Mouse (Mus musculus) mouse embryonic stem cell (cell line): ENCODE measurements around the gene Fkbp14.

Source experiments
- in situ Hi-C, 2 experiments: fragments of 300-500 bp; cut with MboI; formaldehyde crosslinking; loops; 1 replicate in 1 of 2; 3 replicates in 1 of 2; pipeline ENCODE4 v1.14.3; 2019 to 2020; ENCODE audit warnings: low sequenced_read_pairs in 2 of 2, low pct_unique_long_range_greater_than_20kb in 1 of 2, mixed read lengths in 1 of 2; ENCODE audit not compliant: unreplicated experiment in 1 of 2

The Fkbp14 gene

DNA sequence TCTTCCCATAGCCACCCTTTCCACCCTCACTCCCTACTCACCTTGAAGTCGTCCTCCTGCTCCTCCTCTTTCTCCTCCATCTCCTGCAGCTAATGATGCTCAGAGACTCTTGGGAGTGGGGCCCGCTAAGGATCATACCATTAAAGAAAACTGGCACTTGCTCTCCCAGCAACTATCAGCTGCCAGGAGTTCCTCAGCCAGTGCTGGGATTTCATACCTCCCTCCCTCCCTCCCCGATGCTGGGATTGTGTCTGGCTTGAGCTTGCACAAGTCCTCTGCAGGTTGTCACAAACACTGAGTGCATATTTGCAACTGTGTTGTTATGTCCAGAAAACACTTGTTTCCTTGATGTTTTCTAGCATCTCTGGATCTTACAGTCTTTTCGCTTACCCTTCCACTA, at the start of gene Fkbp14:
Gene Fkbp14 (minus strand): TSS at position 101 of the 400 bp plus-strand sequence.
- in situ Hi-C loops = no loop called here

DNA sequence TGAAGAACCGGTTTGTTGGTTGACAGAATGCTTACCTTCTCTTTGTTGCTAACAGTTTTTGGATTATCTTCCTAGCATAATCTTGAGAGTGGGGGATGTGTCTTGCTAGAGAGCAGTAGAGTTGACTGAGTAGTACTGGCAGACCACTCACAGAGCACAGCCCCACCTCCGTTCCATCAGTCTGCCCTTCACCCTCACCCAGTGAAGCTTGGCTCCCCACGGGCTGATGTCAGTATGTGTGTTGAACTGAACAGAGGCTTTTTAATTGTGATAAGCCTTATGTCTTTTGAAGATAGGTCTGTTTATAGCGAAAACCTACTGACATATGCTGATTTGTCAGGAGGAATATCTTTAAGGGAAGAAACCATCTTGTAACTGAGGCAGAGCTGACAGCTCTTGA, 46.1 kb upstream of the Fkbp14 start:
- in situ Hi-C loops = no loop called here

DNA sequence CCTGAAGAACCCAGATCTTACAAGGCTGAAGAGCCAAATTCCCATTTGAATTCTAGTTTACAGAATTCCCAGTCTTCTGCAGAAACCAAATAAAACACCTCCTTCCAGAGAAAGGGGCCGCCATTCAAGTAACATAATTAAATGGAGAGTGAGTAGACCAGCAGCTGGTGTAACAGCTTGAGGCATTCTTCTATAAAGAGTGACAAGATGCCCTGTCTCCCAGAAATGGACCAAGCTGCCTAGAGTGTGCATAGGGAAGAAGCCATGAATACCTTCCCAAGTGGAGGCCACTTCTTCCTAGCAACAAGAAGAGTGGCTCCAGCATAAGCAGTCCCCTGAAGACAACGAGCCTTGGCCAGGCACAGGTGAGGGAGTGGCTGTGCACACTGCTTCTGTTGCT, 44.8 kb upstream of the Fkbp14 start:
- in situ Hi-C loops = no loop called here

DNA sequence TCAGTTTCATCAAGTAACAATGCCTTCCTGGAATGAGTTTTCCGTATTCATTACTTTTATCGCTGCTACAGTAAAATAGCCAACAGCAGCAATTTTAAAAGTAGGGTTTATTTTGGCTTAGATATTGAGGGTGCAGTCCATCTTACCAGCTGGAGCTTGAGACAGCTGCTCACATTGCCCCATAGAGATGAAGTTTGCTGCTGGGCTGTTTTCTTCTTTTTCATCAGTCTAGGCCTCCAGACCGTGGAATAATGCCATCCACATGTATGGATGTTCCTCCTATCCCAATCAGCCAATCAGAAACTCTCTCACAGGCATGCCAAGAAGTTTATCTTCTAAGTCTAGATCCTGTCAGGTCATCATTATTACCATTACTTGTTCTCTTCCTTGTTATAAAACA, 42.8 kb upstream of the Fkbp14 start:
- in situ Hi-C loops = no loop called here

DNA sequence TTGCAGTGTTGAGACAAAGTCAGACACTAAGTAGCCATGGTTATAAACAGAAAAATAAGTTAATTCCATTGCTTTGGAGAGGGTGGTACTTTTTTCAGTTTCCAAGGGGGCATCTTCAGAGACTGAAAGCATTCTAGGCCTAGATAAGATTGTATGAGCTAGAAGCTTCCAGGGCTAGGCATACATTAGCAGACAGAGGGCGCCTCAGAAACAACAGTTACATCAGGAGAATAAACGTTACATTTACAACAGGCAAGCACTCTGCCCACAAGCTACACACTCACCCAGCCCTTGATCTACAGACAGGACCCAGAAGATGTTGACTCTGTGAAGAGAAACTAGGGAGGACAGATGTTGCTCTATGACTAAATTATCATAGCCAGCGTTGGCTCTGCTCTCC, 34.4 kb upstream of the Fkbp14 start:
- in situ Hi-C loops = no loop called here

DNA sequence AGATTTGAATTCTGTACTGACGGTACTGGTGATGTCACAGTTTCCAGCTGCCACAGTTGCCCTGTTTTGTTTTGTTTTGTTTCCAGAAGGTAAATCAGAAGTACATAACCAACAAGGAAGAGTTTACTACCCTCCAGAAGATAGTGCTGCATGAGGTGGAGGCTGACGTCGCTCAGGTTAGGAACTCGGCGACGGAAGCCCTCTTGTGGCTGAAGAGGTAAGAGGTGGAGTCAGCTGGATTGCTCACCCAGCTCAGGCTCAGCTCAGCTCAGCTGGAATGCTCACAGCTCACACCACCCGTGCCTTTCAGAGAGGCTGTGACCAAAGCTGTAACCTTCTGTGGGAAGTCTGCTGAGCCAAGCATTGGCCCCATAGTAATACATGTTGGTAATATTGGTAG, 32.6 kb upstream of the Fkbp14 start:
- in situ Hi-C loops = no loop called here

DNA sequence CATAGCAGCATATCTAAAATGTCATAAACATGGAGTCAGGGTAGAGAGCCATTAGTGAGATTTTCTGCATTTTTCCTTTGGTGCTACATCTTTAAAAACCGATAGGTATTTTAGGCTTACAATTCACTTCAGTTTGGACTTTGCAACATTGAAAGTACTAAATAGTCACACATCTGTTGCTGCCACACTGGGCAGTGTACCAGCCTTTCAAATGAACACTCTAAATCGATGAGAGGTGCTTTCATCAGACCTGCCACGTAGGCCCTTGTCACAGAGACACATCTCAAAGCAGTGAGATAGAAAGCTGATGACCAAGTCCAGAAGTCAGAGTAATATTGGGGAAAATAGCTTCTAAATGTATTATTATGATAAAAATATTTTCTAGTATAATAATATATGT, 31.3 kb upstream of the Fkbp14 start:
- in situ Hi-C loops = no loop called here

DNA sequence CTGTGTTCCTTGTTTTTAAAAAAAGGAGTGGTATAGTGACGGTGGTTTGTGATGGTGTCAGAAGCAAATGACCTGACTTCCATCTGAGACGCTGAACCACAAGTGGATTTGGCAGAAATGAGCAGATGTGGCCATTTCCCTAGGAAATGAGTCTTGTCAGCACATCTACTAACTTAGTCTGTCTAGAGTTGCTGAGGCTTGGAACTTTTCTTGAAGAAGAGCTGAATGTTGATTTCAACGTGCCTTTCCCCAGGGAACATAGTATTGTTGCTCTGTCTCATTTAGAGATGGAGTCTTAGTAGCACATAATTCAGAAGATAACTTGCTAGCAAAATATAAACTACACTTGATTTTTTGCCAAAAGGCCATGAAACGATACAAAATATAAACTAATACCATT, 23.2 kb upstream of the Fkbp14 start:
- in situ Hi-C loops = no loop called here

DNA sequence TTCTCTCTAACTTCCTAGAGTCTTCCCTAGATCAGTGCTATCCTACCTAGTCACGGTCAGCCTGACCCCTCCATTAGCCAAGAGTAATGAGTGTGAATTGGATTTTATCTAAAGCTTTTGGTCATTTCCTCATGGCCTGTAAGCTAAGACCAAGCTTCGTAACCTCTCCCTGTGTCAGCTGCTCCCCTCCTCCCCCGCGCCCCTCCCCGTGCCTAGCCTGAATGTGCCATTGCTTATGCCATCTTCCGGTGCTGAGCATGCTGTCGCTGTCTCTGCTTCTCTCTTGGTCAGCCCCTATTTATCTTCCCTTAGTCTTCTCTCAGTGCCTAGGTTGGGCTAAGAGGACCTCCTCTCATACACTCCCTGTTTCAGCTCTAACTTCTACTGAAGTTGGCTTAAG, 22.4 kb upstream of the Fkbp14 start:
- in situ Hi-C loops = no loop called here

DNA sequence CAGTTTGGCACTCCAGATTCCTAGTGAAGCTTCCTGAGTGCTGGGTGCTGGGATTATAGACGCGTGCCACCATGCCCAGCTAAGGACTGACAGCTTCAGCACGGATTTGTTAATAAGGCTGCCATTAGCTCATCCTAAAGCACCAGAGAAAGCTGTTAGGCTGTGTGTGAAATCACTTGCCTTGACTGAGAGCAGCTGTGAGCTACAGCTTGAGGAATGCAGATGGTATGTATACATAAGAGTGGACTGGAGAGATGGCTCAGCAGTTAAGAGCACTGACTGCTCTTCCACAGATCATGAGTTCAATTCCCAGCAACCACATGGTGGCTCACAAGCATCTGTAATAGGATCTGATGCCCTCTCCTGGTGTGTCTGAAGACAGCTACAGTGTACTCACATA, 20.3 kb upstream of the Fkbp14 start:
- in situ Hi-C loops = no loop called here

DNA sequence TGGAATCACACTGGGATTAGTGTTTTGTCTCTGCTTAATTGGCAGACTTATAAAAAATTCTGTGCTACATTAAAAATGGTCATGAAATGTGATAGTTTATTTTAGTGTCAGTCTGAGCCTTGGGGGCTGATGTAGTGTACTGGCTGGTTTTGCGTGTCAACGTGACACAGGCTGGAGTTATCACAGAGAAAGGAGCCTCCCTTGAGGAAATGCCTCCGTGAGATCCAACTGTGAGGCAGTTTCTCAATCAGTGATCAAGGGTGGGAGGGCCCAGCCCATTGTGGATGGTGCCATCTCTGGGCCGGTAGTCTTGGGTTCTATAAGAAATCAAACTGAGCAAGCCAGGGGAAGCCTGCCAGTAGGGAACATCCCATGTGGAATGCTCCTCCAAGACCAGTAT, 9.1 kb upstream of the Fkbp14 start:
- in situ Hi-C loops = no loop called here

DNA sequence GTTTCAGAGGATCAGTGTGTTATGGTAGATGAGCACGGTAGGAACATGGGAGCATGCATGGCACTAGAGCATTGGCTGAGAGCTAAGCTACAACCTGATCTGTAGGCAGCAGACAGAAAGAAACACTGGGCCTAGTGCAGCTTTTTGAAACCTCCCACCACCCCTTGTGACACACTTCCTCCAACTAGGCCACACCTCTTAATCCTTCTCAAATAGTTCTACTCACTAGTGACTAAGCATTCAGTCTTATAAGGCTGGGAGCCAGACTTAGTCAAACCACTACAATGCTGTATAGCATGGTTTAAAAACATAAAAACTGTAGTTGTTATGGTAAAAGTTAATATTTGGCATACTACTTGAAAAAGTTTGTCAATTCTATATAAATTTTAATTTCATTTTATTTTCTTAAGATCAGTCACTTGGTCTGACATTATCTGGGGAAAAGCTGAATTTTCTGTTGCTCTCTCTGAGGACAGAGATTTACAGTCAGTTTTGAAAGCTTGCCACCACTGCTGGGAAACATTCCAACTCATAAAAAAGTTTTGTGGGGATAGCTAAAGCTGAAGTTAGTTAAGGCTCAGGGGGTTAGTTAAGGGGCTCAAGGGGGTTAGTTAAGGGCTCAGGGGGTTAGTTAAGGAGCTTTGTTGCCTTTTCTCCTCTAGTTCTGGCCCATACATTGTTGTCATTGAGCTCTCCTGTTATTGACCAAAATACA, 7.0 kb upstream of the Fkbp14 start:
- in situ Hi-C loops = no loop called here

DNA sequence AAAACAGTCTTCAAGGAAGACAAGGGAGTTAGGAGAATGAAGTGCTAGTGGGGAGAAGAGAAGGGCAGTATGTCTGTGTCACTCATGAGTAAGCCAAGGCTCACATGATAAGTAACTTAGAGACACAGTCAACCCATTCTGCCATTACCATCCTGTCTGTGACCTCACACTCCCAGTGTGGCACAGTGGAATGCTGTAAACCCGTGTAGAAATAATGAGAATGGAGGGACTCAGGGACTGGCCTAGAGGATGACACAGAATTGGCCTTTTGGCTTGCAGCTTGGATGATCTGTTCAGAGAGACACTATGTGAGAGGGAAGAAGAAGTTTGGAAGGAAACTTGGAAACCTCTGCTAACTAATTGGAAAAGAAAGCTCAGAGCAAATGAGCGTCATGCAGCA, 5.8 kb upstream of the Fkbp14 start:
- in situ Hi-C loops = no loop called here

DNA sequence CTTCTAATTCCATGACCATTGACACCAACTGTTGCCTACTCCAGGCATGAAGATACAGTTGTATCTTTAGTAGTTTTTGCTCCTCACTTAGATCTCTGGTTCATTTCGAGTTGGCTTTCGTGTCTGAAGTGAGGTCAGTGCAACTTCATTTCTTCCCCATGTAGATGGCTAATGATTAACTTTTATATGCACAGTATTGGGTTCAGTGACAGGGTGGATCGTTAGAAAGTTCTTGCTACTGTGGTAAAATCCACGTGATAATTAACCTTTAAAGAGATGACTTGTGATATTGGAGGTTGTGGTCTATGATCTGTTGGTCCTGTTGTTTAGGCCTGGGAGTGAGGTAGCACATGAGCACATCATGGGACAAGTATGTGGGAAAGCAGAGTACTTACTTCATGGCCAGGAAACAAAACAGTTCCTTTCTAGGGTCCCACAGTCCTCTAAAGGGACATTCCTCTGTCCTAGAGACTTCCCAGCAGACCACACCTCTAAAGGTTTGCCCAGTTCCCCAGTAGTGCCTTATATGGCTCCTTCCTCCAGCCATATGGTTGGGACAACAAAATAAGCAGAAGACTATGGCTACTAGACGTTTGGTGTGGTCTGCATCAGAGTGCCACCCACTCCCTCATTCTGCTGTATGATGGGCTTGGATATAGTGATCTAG, 3.7 kb upstream of the Fkbp14 start:
- in situ Hi-C loops = no loop called here

DNA sequence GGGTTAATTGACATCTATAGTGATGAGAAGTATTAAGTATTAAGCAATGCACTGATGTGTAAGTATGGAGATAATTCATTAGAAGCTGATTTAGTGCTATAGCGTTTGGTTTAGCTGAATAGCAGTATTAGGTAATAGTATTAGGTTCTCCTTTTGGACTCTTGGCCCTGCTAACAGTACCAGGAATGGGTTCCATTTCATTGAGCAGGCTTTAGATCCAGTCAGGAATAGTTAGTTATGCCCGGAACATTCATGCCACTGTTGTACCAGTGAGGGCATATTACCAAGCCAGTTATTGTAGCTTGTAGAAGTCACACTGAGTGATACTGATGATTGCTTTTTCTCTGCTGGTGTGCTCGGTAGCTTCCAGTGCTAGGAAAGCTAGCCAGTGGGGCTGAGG, 603 bp upstream of the Fkbp14 start:
- in situ Hi-C loops = no loop called here

DNA sequence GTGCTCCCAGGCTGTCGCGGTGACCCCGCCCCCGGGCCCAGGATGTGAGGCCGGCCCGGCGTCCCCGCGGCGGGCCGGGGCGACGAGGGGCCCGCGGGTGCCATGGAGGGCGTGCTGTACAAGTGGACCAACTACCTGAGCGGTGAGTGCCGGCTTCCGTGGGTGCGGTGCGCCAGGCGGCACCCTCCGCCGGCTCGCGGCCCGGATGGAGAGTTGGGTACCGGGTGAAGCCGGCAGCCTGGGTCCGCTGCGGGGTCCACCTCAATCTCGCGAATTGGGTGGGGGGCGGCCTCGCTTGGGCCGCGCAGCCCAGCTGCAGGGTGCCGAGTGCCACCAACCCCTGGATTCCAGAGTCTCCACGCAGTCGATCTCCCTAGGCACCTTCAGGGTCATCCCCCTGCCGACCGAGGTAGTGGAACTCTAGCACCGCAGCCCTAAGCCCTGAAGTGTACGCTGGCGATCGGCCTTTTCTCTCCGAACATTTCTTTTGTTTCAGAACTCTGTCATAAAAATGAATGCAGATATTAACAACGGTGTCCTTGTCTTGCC, 1.7 kb downstream of the Fkbp14 start:
- in situ Hi-C loops = no loop called here

DNA sequence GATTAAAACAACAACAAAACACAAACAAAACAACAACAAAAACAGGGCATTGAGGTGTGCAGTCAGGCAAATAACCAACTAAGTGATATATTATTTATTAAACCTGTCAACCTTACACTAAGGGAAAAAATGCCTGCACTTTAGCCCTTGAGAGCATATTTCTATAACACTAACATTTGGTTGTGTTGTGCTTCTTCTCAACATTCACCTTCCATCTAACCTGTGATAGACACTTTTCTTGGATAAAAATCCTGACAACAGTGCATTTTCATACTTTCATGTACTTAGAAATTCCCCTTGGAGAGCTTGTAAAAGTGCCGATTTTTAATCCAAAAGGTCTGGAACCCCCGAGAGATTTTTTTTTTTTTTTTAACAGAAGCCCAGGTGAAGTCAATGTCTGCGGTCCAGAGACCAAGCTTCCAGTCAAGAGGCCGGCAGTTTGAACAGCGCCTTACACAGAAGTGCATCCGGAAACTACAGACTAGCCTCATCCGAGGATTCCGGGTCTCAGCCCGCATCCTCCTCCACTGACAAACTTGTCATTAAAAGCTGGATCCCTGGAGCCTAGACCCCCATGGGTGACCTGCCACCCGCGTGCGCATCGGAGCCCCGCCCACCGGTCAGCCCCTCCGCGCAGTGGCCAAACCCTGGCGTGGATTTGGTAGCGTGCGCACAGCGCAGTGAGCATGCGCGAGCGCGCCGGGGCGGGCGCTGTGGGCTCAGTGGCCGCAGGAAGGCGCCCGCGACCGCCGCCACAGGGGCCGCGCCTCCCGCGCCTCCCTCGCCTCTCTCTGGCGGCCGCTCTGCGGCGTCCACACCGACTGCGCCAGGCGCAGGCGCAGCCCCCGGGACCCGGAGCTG, 2.4 kb downstream of the Fkbp14 start, which contains the start of gene Plekha8:
Gene Plekha8 (plus strand): TSS at position 643 of the 861 bp plus-strand sequence.
- in situ Hi-C loops = no loop called here

DNA sequence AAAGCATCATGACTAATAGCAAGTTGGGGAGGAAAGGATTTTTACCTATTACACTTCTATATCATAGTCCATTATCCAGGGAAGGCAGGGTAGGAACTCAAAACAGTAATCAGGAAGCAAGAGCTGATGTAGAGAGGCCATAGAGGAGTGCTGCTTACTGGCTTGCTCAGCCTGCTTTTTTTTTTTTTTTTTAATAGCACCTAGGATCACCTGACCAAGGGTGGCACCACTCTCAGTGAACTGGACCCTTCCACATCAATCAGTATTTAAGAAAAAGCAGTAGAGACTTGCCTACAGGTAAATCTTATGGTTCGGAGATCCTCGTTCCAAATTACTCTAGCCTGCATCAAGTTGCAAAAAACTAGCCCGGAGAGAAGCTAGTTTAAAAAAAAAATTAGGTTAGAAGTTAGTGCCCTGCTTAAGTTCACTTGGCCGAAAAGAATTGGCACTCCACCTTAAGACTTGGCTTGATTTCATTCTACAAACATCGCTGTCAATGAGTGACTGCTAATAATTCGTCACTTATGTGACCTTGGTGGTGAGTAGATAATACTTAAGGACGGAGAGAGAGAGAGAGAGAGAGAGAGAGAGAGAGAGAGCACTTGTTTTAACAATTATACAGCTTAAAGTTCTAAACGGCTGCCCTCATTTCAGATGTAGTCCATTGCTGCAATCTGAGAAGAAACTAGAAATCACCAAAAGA, 3.2 kb downstream of the Fkbp14 start:
- in situ Hi-C loops = no loop called here
